Mouse (Mus musculus): ENCODE measurements around the gene Gadd45a. TPM values are rescaled to one million over a fixed set of nuclear protein-coding genes. Genes with fewer than 3 reads are reported as not detected.
A peak's percentile ranks its signal among the peaks of the same experiment; 100 is the strongest.
"Not testable (repeated sequence)": the region's sequence is repeated elsewhere in the genome, so short reads cannot be mapped to it uniquely, and the experiment has no call there.

Gadd45a gene
- polyA plus RNA-seq, 1 experiment from 2014 or later, result 15.1 TPM

- Histone ChIP-seq H3K9ac (ENCODE audit: low read depth, low read length) (no peak overlapping the region), H3K4me3 (ENCODE audit: low read depth, low read length) (no peak overlapping the region), H3K4me1 (ENCODE audit: control insufficient read depth, insufficient read depth, low read length) (peaks cover 6% of the 10 kb centered on the region), H3K4me2 (ENCODE audit: low read length) (no peak overlapping the region), H3K27me3 (ENCODE audit: control insufficient read depth, insufficient read depth, low read depth, low read length) (peaks cover 3% of the 10 kb centered on the region), H3K36me3 (ENCODE audit: control insufficient read depth, insufficient read depth, low read length) (no peaks in the 10 kb centered on the region), H3K27ac (ENCODE audit: low read length) (no peak overlapping the region), H3K9me3 (replicated peaks; ENCODE audit: control insufficient read depth, low read length, poor library complexity, severe bottlenecking) (no peaks in the 10 kb centered on the region)
- ATAC-seq, result no peak
- WGBS, result 19% methylated on average over 3 of the region's 3 CpGs
Measured at GRCm38 (mm10) chr6:67029987-67030386, 7.3 kb downstream of the Gadd45a start.

GRCm38 (mm10) chr6:67029312-67029950, 7.8 kb downstream of the Gadd45a start:
- no peak overlapping the region for H3K4me2 ChIP-seq (ENCODE audit: low read length)
- peaks cover 3% of the 10 kb centered on the region for H3K27me3 ChIP-seq (ENCODE audit: control insufficient read depth, insufficient read depth, low read depth, low read length)
- no peak overlapping the region for H3K27ac ChIP-seq (ENCODE audit: low read length)
- H3K9ac ChIP-seq (ENCODE audit: low read depth, low read length), result no peak overlapping the region
- WGBS, result 27% methylated on average over 5 of the region's 5 CpGs
- H3K4me1 ChIP-seq (ENCODE audit: control insufficient read depth, insufficient read depth, low read length), result peaks cover 3% of the 10 kb centered on the region
- H3K9me3 ChIP-seq (replicated peaks; ENCODE audit: control insufficient read depth, low read length, poor library complexity, severe bottlenecking), result no peaks in the 10 kb centered on the region
- no peaks in the 10 kb centered on the region for H3K36me3 ChIP-seq (ENCODE audit: control insufficient read depth, insufficient read depth, low read length)
- no peak for ATAC-seq
- H3K4me3 ChIP-seq (ENCODE audit: low read depth, low read length), result no peak overlapping the region

- 88% methylated on average over 9 of the region's 9 CpGs for WGBS
- H3K4me1 ChIP-seq (ENCODE audit: control insufficient read depth, insufficient read depth, low read length), result no peaks in the 10 kb centered on the region
- ATAC-seq, result no peak
- no peak overlapping the region for H3K27ac ChIP-seq (ENCODE audit: low read length)
- peaks cover 3% of the 10 kb centered on the region for H3K27me3 ChIP-seq (ENCODE audit: control insufficient read depth, insufficient read depth, low read depth, low read length)
- H3K4me2 ChIP-seq (ENCODE audit: low read length), result no peak overlapping the region
- no peak overlapping the region for H3K4me3 ChIP-seq (ENCODE audit: low read depth, low read length)
- H3K36me3 ChIP-seq (ENCODE audit: control insufficient read depth, insufficient read depth, low read length), result no peaks in the 10 kb centered on the region
- no peaks in the 10 kb centered on the region for H3K9me3 ChIP-seq (replicated peaks; ENCODE audit: control insufficient read depth, low read length, poor library complexity, severe bottlenecking)
- no peak overlapping the region for H3K9ac ChIP-seq (ENCODE audit: low read depth, low read length)
Measured at GRCm38 (mm10) chr6:67027438-67028142, 9.7 kb downstream of the Gadd45a start.

GRCm38 (mm10) chr6:67026661-67027060, 10.6 kb downstream of the Gadd45a start:
- H3K9ac ChIP-seq (ENCODE audit: low read depth, low read length), result no peak overlapping the region
- WGBS, result 86% methylated on average over 3 of the region's 3 CpGs
- H3K27ac ChIP-seq (ENCODE audit: low read length), result no peak overlapping the region
- no peak for ATAC-seq
- H3K4me1 ChIP-seq (ENCODE audit: control insufficient read depth, insufficient read depth, low read length), result no peaks in the 10 kb centered on the region
- no peak overlapping the region for H3K4me2 ChIP-seq (ENCODE audit: low read length)
- no peak overlapping the region for H3K4me3 ChIP-seq (ENCODE audit: low read depth, low read length)
- H3K36me3 ChIP-seq (ENCODE audit: control insufficient read depth, insufficient read depth, low read length), result no peaks in the 10 kb centered on the region
- peaks cover 3% of the 10 kb centered on the region for H3K27me3 ChIP-seq (ENCODE audit: control insufficient read depth, insufficient read depth, low read depth, low read length)
- no peaks in the 10 kb centered on the region for H3K9me3 ChIP-seq (replicated peaks; ENCODE audit: control insufficient read depth, low read length, poor library complexity, severe bottlenecking)

- no peaks in the 10 kb centered on the region for H3K36me3 ChIP-seq (ENCODE audit: control insufficient read depth, insufficient read depth, low read length)
- ATAC-seq, result 0 out of 2 replicates have a peak, but pooled peaks have one; percentile 21
- no peak overlapping the region for H3K9ac ChIP-seq (ENCODE audit: low read depth, low read length)
- H3K27ac ChIP-seq (ENCODE audit: low read length), result no peak overlapping the region
- H3K27me3 ChIP-seq (ENCODE audit: control insufficient read depth, insufficient read depth, low read depth, low read length), result no peaks in the 10 kb centered on the region
- 77% methylated on average over 4 of the region's 4 CpGs for WGBS
- no peak overlapping the region for H3K4me2 ChIP-seq (ENCODE audit: low read length)
- no peak overlapping the region for H3K4me3 ChIP-seq (ENCODE audit: low read depth, low read length)
- H3K4me1 ChIP-seq (ENCODE audit: control insufficient read depth, insufficient read depth, low read length), result no peaks in the 10 kb centered on the region
- H3K9me3 ChIP-seq (replicated peaks; ENCODE audit: control insufficient read depth, low read length, poor library complexity, severe bottlenecking), result no peaks in the 10 kb centered on the region
Measured at GRCm38 (mm10) chr6:67023729-67024128, 13.5 kb downstream of the Gadd45a start.

GRCm38 (mm10) chr6:67021308-67021707, 15.9 kb downstream of the Gadd45a start:
- H3K27me3 ChIP-seq (ENCODE audit: control insufficient read depth, insufficient read depth, low read depth, low read length), result no peaks in the 10 kb centered on the region
- ATAC-seq, result no peak
- no peaks in the 10 kb centered on the region for H3K4me1 ChIP-seq (ENCODE audit: control insufficient read depth, insufficient read depth, low read length)
- no peak overlapping the region for H3K4me3 ChIP-seq (ENCODE audit: low read depth, low read length)
- H3K9me3 ChIP-seq (replicated peaks; ENCODE audit: control insufficient read depth, low read length, poor library complexity, severe bottlenecking), result no peaks in the 10 kb centered on the region
- no peak overlapping the region for H3K27ac ChIP-seq (ENCODE audit: low read length)
- H3K9ac ChIP-seq (ENCODE audit: low read depth, low read length), result no peak overlapping the region
- WGBS, result 88% methylated on average over 5 of the region's 5 CpGs
- no peak overlapping the region for H3K4me2 ChIP-seq (ENCODE audit: low read length)
- no peaks in the 10 kb centered on the region for H3K36me3 ChIP-seq (ENCODE audit: control insufficient read depth, insufficient read depth, low read length)

GRCm38 (mm10) chr6:67019001-67019400, 18.3 kb downstream of the Gadd45a start:
- not testable (repeated sequence) for H3K36me3 ChIP-seq (ENCODE audit: control insufficient read depth, insufficient read depth, low read length); H3K9me3 ChIP-seq (replicated peaks; ENCODE audit: control insufficient read depth, low read length, poor library complexity, severe bottlenecking); H3K4me1 ChIP-seq (ENCODE audit: control insufficient read depth, insufficient read depth, low read length); H3K4me3 ChIP-seq (ENCODE audit: low read depth, low read length); H3K9ac ChIP-seq (ENCODE audit: low read depth, low read length); H3K27me3 ChIP-seq (ENCODE audit: control insufficient read depth, insufficient read depth, low read depth, low read length); H3K4me2 ChIP-seq (ENCODE audit: low read length); H3K27ac ChIP-seq (ENCODE audit: low read length); ATAC-seq
- WGBS, result 80% methylated on average over 7 of the region's 7 CpGs

GRCm38 (mm10) chr6:67018365-67018764, 18.9 kb downstream of the Gadd45a start:
- ATAC-seq, result no peak
- Histone ChIP-seq H3K4me1 (ENCODE audit: control insufficient read depth, insufficient read depth, low read length) (no peaks in the 10 kb centered on the region), H3K9me3 (replicated peaks; ENCODE audit: control insufficient read depth, low read length, poor library complexity, severe bottlenecking) (no peaks in the 10 kb centered on the region), H3K4me2 (ENCODE audit: low read length) (no peak overlapping the region), H3K9ac (ENCODE audit: low read depth, low read length) (no peak overlapping the region), H3K4me3 (ENCODE audit: low read depth, low read length) (no peak overlapping the region), H3K27me3 (ENCODE audit: control insufficient read depth, insufficient read depth, low read depth, low read length) (no peaks in the 10 kb centered on the region), H3K36me3 (ENCODE audit: control insufficient read depth, insufficient read depth, low read length) (no peaks in the 10 kb centered on the region), H3K27ac (ENCODE audit: low read length) (no peak overlapping the region)
- WGBS, result 60% methylated on average over 4 of the region's 4 CpGs

- no peaks in the 10 kb centered on the region for H3K4me1 ChIP-seq (ENCODE audit: control insufficient read depth, insufficient read depth, low read length)
- no peak for ATAC-seq
- H3K4me2 ChIP-seq (ENCODE audit: low read length), result no peak overlapping the region
- H3K9ac ChIP-seq (ENCODE audit: low read depth, low read length), result no peak overlapping the region
- WGBS, result 79% methylated on average over 7 of the region's 7 CpGs
- H3K36me3 ChIP-seq (ENCODE audit: control insufficient read depth, insufficient read depth, low read length), result no peaks in the 10 kb centered on the region
- no peak overlapping the region for H3K4me3 ChIP-seq (ENCODE audit: low read depth, low read length)
- H3K27ac ChIP-seq (ENCODE audit: low read length), result no peak overlapping the region
- no peaks in the 10 kb centered on the region for H3K27me3 ChIP-seq (ENCODE audit: control insufficient read depth, insufficient read depth, low read depth, low read length)
- no peaks in the 10 kb centered on the region for H3K9me3 ChIP-seq (replicated peaks; ENCODE audit: control insufficient read depth, low read length, poor library complexity, severe bottlenecking)
Measured at GRCm38 (mm10) chr6:67016520-67017111, 20.6 kb downstream of the Gadd45a start.
